Mouse (Mus musculus) forebrain, embryonic 14.5 days (tissue): ENCODE measurements around the gene Fam53b. TPM values are rescaled to one million over a fixed set of nuclear protein-coding genes. Genes with fewer than 3 reads are reported as not detected.
A peak's percentile ranks its signal among the peaks of the same experiment; 100 is the strongest.

Experiments used
- ATAC-seq: fragments of 200-750 bp; cut with Nextera tagmentation; 2 replicates; pipeline ENCODE4 v1.8.0; 2017; ENCODE audit warnings: mild to moderate bottlenecking, moderate library complexity
- DNase-seq: peaks from one replicate; pipeline ENCODE4 v3.0.0-alpha.2; 2015; ENCODE audit warnings: low spot score
- H3K27ac ChIP-seq: fragments of 300-500 bp; sonication (generic); 2 replicates; pipeline ENCODE4 v1.5.1; 2014; ENCODE audit warnings: low read depth, mild to moderate bottlenecking, control low read depth, low read length, moderate library complexity
- H3K27me3 ChIP-seq: fragments of 300-500 bp; sonication (generic); replicated peaks from 2 replicates; pipeline ENCODE4 v1.6.1; 2014; ENCODE audit warnings: low read length, control low read depth, mixed read lengths; ENCODE audit not compliant: control insufficient read depth, insufficient read depth
- H3K36me3 ChIP-seq: fragments of 300-500 bp; sonication (generic); 2 replicates; pipeline ENCODE4 v1.6.1; 2014; ENCODE audit warnings: low read length, control low read depth; ENCODE audit not compliant: control insufficient read depth, insufficient read depth
- H3K4me1 ChIP-seq: fragments of 300-500 bp; sonication (generic); 2 replicates; pipeline ENCODE4 v1.6.1; 2014; ENCODE audit warnings: antibody characterized with exemption, low read length, control low read depth; ENCODE audit not compliant: control insufficient read depth, insufficient read depth
- H3K4me2 ChIP-seq: fragments of 300-500 bp; sonication (generic); 2 replicates; pipeline ENCODE4 v1.6.1; 2014; ENCODE audit warnings: mild to moderate bottlenecking, control low read depth, low read length
- H3K4me3 ChIP-seq: fragments of 300-500 bp; sonication (generic); 2 replicates; pipeline ENCODE4 v1.5.1; 2014; ENCODE audit warnings: low read depth, low read length, control low read depth
- H3K9ac ChIP-seq: fragments of 300-500 bp; sonication (generic); 2 replicates; pipeline ENCODE4 v1.6.1; 2014; ENCODE audit warnings: mild to moderate bottlenecking, low read length, control low read depth, moderate library complexity
- H3K9me3 ChIP-seq: fragments of 300-500 bp; sonication (generic); replicated peaks from 2 replicates; pipeline ENCODE4 v1.6.1; 2016; ENCODE audit warnings: low read length, control low read depth, mixed read lengths; ENCODE audit not compliant: control insufficient read depth
- WGBS: fragments of 180-500 bp; shearing (Covaris S2); extraction: QIAGEN DNeasy Blood & Tissue Kit; methylation state at CpG from one replicate; pipeline ENCODE4 v1.1.7; 2014; 5-methylcytosine and 5-hydroxymethylcytosine counted together
- polyA plus RNA-seq: library from polyadenylated mRNA; unstranded; fragments of >200 nt; fragmentation: Nextera tagmentation; extraction: Ambion mirVana; gene quantifications from 2 replicates; pipeline ENCODE4 v1.2.1, GENCODE M21; 2014

The Fam53b gene
- polyA plus RNA-seq, 1 experiment from 2014 or later = 17.1 TPM

DNA sequence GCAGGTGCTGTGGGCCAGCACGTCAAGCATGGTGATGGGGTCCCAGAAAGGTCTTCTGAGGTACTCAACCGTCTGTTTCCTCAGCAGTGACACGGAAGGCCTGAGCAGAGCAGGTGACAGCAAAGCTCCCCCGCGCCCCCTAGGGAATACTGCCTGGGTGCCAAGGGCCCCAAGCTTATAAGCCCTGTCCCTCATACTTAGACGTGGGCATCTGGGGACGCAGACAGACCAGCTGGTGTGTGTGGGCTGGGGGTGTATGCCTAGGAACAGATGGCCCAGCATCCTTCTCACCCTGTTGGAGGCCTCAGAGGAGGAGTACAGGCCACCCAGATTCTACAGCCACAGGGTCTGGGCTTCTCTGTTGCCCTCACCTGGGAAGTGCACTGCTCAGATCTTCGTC lies 93.1 kb downstream of the Fam53b start:
- peak overlapping the region; percentile 52; the same call in 1 of the 2 replicates for H3K27ac ChIP-seq

GRCm38 (mm10) chr7:132719570-132719969 lies 94.1 kb downstream of the Fam53b start:
- no peak overlapping the region for H3K27ac ChIP-seq
- H3K4me2 ChIP-seq = no peak overlapping the region
- H3K9ac ChIP-seq = no peak overlapping the region
- H3K4me3 ChIP-seq = no peak overlapping the region
- H3K4me1 ChIP-seq = peaks cover 21% of the 10 kb centered on the region
- H3K36me3 ChIP-seq = peaks cover 12% of the 10 kb centered on the region
- ATAC-seq (no peak), DNase-seq (no peak)
- no peaks in the 10 kb centered on the region for H3K9me3 ChIP-seq
- no peaks in the 10 kb centered on the region for H3K27me3 ChIP-seq
- 94% methylated on average over 4 of the region's 4 CpGs for WGBS

More for the DNA sequence above, 93.1 kb downstream of the Fam53b start:
- Histone ChIP-seq H3K36me3 (peaks cover 2% of the 10 kb centered on the region), H3K4me2 (no peak overlapping the region), H3K4me3 (no peak overlapping the region), H3K9ac (no peak overlapping the region), H3K4me1 (peaks cover 16% of the 10 kb centered on the region), H3K9me3 (no peaks in the 10 kb centered on the region), H3K27me3 (no peaks in the 10 kb centered on the region)
- ATAC-seq (peak; percentile 81), DNase-seq (peak; percentile 66)
- 64% methylated on average over 8 of the region's 8 CpGs for WGBS

- Histone ChIP-seq H3K9me3 (no peaks in the 10 kb centered on the region), H3K4me3 (no peak overlapping the region), H3K4me1 (peaks cover 17% of the 10 kb centered on the region), H3K9ac (no peak overlapping the region), H3K36me3 (peaks cover 33% of the 10 kb centered on the region), H3K27ac (peak overlapping the region; percentile 70; the same call in 1 of the 2 replicates), H3K27me3 (no peaks in the 10 kb centered on the region), H3K4me2 (no peak overlapping the region)
- DNase-seq (no peak), ATAC-seq (no peak)
- WGBS = 94% methylated on average over 4 of the region's 4 CpGs
Observed at GRCm38 (mm10) chr7:132715259-132715658, 98.4 kb downstream of the Fam53b start.

DNA sequence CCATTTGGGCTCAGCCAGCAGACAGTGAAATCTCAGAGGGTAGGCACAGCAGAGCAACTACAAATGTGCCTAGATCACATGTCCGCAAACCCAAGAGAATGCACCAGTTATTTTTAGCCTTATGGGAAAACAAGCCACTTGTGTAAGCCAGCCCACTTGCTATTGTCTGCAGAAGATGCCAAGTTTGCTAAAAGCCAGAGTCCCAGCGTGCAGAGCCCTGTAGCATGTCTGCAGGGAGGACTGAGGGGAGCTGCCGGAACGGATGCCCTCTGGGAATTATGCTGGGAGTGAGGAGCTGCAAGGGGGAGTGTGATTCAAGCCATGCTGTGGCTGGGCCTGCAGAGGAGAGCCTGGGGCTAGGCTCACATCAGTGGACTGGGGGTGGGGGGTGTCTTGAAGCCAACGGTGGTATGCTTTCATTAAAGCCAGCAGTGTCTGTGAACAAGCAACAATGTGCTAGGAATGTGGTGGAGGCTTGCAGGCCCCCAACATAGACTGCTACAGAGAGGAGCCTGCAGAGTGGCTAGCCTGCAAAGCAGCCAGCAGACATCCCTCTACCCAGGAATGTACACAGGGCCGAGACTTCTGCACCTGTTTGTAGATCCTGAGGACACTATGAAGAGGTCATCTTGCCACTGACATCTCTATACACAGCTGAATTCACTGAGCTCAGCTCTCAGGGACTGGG lies 99.3 kb downstream of the Fam53b start:
- 17% methylated on average over 6 of the region's 6 CpGs for WGBS
- H3K4me3 ChIP-seq = no peak overlapping the region

GRCm38 (mm10) chr7:132713483-132714126 lies 100.1 kb downstream of the Fam53b start:
- WGBS = 84% methylated on average over 8 of the region's 8 CpGs
- Histone ChIP-seq H3K27me3 (no peaks in the 10 kb centered on the region), H3K36me3 (peaks cover 33% of the 10 kb centered on the region), H3K9me3 (no peaks in the 10 kb centered on the region), H3K4me3 (no peak overlapping the region), H3K27ac (peak overlapping the region; percentile 70; the same call in 1 of the 2 replicates), H3K9ac (no peak overlapping the region), H3K4me1 (peaks cover 17% of the 10 kb centered on the region), H3K4me2 (no peak overlapping the region)
- ATAC-seq = no peak
- DNase-seq = no peak

More for the DNA sequence above, 99.3 kb downstream of the Fam53b start:
- ATAC-seq (peak; percentile 66), DNase-seq (peak; percentile 77)
- no peak overlapping the region for H3K4me2 ChIP-seq
- peak overlapping the region; percentile 46; the same call in 1 of the 2 replicates for H3K9ac ChIP-seq
- no peaks in the 10 kb centered on the region for H3K9me3 ChIP-seq
- H3K27ac ChIP-seq = peak overlapping the region; percentile 70
- H3K36me3 ChIP-seq = peaks cover 33% of the 10 kb centered on the region
- H3K27me3 ChIP-seq = no peaks in the 10 kb centered on the region
- peaks cover 17% of the 10 kb centered on the region for H3K4me1 ChIP-seq

DNA sequence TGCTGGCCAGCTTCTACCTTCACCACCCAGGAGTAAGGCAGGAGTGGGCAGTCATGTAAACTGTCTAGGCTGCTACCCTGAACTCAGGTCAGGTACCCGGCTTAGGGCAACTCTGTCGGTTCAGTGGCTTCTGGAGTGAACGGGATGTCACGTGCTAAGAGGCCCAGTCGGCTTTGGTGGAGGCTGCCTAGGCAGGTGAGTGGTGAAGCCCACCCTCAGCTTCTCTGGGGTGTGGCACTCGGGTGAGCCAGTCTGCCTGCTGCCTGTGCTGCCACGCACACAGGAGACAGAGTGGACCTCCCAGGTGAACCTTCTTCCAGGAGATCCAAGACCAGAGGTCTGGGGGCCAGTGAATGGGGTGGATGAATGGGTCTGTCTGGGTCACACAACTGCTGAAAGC lies 100.7 kb downstream of the Fam53b start:
- Histone ChIP-seq H3K4me2 (no peak overlapping the region), H3K9ac (no peak overlapping the region), H3K36me3 (peaks cover 33% of the 10 kb centered on the region), H3K4me3 (no peak overlapping the region), H3K27ac (no peak overlapping the region), H3K4me1 (peaks cover 17% of the 10 kb centered on the region), H3K9me3 (no peaks in the 10 kb centered on the region), H3K27me3 (no peaks in the 10 kb centered on the region)
- 83% methylated on average over 7 of the region's 7 CpGs for WGBS
- ATAC-seq = no peak
- DNase-seq = no peak

- no peaks in the 10 kb centered on the region for H3K27me3 ChIP-seq
- no peak overlapping the region for H3K4me3 ChIP-seq
- no peaks in the 10 kb centered on the region for H3K9me3 ChIP-seq
- 41% methylated on average over 16 of the region's 16 CpGs for WGBS
- peaks cover 17% of the 10 kb centered on the region for H3K4me1 ChIP-seq
- peaks cover 33% of the 10 kb centered on the region for H3K36me3 ChIP-seq
- DNase-seq (peak; percentile 18), ATAC-seq (peak; percentile 51; the same call in 1 of the 2 replicates)
- H3K27ac ChIP-seq = peak overlapping the region; percentile 44; the same call in 1 of the 2 replicates
- no peak overlapping the region for H3K4me2 ChIP-seq
- no peak overlapping the region; the same call in 1 of the 2 replicates for H3K9ac ChIP-seq
Observed at GRCm38 (mm10) chr7:132712044-132712708, 101.5 kb downstream of the Fam53b start.

GRCm38 (mm10) chr7:132711579-132711978 lies 102.1 kb downstream of the Fam53b start:
- Histone ChIP-seq H3K4me3 (no peak overlapping the region), H3K9ac (no peak overlapping the region; the same call in 1 of the 2 replicates), H3K4me2 (no peak overlapping the region), H3K27me3 (no peaks in the 10 kb centered on the region), H3K4me1 (peaks cover 17% of the 10 kb centered on the region), H3K36me3 (peaks cover 33% of the 10 kb centered on the region), H3K9me3 (no peaks in the 10 kb centered on the region), H3K27ac (no peak overlapping the region; the same call in 1 of the 2 replicates)
- DNase-seq (no peak), ATAC-seq (0 out of 2 replicates have a peak, but pooled peaks have one; percentile 2)
- WGBS = 88% methylated on average over 9 of the region's 9 CpGs
